ENCODE assay signal across 19 mouse cellular contexts in the genomic region with DNA sequence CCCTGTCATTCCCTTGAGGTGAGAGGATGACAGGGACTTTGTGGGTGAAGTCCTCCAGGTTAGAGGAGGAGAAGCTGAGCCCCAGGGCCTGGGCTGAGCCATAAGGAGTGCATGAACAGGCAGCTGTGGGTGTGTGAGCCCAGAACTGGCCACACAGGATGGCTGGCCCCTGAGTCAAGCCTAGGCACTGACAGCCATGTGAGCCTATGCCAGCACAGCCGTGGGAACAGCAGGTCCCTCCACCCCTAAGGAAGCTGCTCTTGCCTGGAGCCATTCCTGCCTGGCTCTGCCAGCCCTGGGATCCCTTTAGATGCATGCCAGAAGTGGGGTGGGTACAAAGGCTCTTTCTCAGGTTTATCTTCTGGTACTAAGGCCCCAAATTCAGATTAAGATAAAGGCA. TPM values are rescaled to one million over a fixed set of nuclear protein-coding genes. Genes with fewer than 3 reads are reported as not detected.
DNase-seq lines count a peak whose midpoint lies in the region; ATAC-seq and TF ChIP-seq lines count a peak whose summit lies in the region.
"Had no signal": no experiment of that assay in that cellular context is flagged by ENCODE, and none has a peak within 500 bp of the region (broad histone marks: within the 10 kb centered on the region; RNA-seq: fewer than 3 reads in every experiment).

No protein-coding gene starts in this region.

- DNase-seq in forebrain, postnatal 0 days, result no peak
- DNase-seq in forebrain, embryonic 14.5 days (ENCODE audit: low spot score), result no peak
- DNase-seq in kidney, postnatal 14 days, result no peak
- peak; percentile 68 for DNase-seq in Muller cell, postnatal 12 days (ENCODE audit: inconsistent ontology term)
- DNase-seq in fibroblast of lung, adult 2 months (ENCODE audit: low read depth), result peak; percentile 94
- DNase-seq in T-cell, adult 2 months (ENCODE audit: low spot score), result no peak
- DNase-seq: cerebellum, adult 18-20 months; gastrocnemius, postnatal 10 days; heart, postnatal 36 days; lung, postnatal 10 days; right cerebral cortex, adult 18-20 months; thymus, postnatal 4 days had no signal

- H3K4me2 ChIP-seq in forebrain, postnatal 0 days (ENCODE audit: low read depth), result no peak overlapping the region
- no peak overlapping the region for H3K4me2 ChIP-seq in forebrain, embryonic 14.5 days (ENCODE audit: low read length)
- no peak overlapping the region for H3K4me2 ChIP-seq in kidney, embryonic 14.5 days (replicated peaks; ENCODE audit: low read depth, low read length)
- H3K4me2 ChIP-seq: embryonic facial prominence, embryonic 13.5 days; heart, embryonic 11.5 days; intestine, embryonic 15.5 days; limb, embryonic 12.5 days; liver, embryonic 15.5 days had no signal

- no peaks in the 10 kb centered on the region for H3K9me3 ChIP-seq in forebrain, postnatal 0 days (ENCODE audit: low read length)
- H3K9me3 ChIP-seq in forebrain, embryonic 14.5 days (replicated peaks; ENCODE audit: control insufficient read depth, low read length), result no peaks in the 10 kb centered on the region
- H3K9me3 ChIP-seq in kidney, embryonic 14.5 days (ENCODE audit: control insufficient read depth, low read length), result no peaks in the 10 kb centered on the region
- H3K9me3 ChIP-seq: embryonic facial prominence, embryonic 13.5 days; intestine, embryonic 15.5 days; limb, embryonic 12.5 days; liver, embryonic 15.5 days had no signal

- H3K9ac ChIP-seq in forebrain, postnatal 0 days, result no peak overlapping the region
- no peak overlapping the region for H3K9ac ChIP-seq in forebrain, embryonic 14.5 days (ENCODE audit: low read length)
- no peak overlapping the region for H3K9ac ChIP-seq in kidney, embryonic 14.5 days (ENCODE audit: low read depth, low read length)
- H3K9ac ChIP-seq: embryonic facial prominence, embryonic 13.5 days; intestine, embryonic 15.5 days; limb, embryonic 12.5 days; liver, embryonic 15.5 days had no signal

- H3K4me3 ChIP-seq in forebrain, postnatal 0 days (ENCODE audit: low read depth, low read length), result no peak overlapping the region
- no peak overlapping the region for H3K4me3 ChIP-seq in forebrain, embryonic 14.5 days (ENCODE audit: low read depth, low read length)
- H3K4me3 ChIP-seq in kidney, embryonic 14.5 days (ENCODE audit: low read length), result no peak overlapping the region
- H3K4me3 ChIP-seq: embryonic facial prominence, embryonic 13.5 days; intestine, embryonic 15.5 days; limb, embryonic 12.5 days; liver, embryonic 15.5 days had no signal

- no peaks in the 10 kb centered on the region for H3K4me1 ChIP-seq in forebrain, postnatal 0 days (ENCODE audit: insufficient read depth)
- H3K4me1 ChIP-seq in forebrain, embryonic 14.5 days (ENCODE audit: control insufficient read depth, insufficient read depth, low read length), result no peaks in the 10 kb centered on the region
- 0 out of 2 replicates have a peak, but pooled peaks cover 5% of the 10 kb centered on the region for H3K4me1 ChIP-seq in kidney, embryonic 14.5 days (ENCODE audit: control insufficient read depth, insufficient read depth, low read length)
- H3K4me1 ChIP-seq: intestine, embryonic 15.5 days; limb, embryonic 12.5 days had no signal

- ATAC-seq in forebrain, postnatal 0 days, result peak; percentile 40; the same call in 1 of the 2 replicates
- ATAC-seq in forebrain, embryonic 14.5 days, result no peak
- ATAC-seq in kidney, embryonic 14.5 days (ENCODE audit: low FRiP score, low TSS enrichment), result peak; percentile 44; the same call in 1 of the 2 replicates
- ATAC-seq: intestine, embryonic 15.5 days had no signal

- WGBS in forebrain, postnatal 0 days, result 25% methylated on average over 1 of the region's 1 CpGs
- 42% methylated on average over 1 of the region's 1 CpGs for WGBS in forebrain, embryonic 14.5 days
- 43% methylated on average over 1 of the region's 1 CpGs for whole genome bisulfite sequencing in kidney, embryonic 14.5 days

- TF ChIP-seq CTCF in forebrain, postnatal 0 days (IDR thresholded peaks at IDR 0.05; ENCODE audit: low read depth), result no peak

- no peaks in the 10 kb centered on the region for H3K27me3 ChIP-seq in forebrain, postnatal 0 days (ENCODE audit: insufficient read depth, low read length)
- H3K27me3 ChIP-seq in forebrain, embryonic 14.5 days (replicated peaks; ENCODE audit: control insufficient read depth, insufficient read depth, low read length), result no peaks in the 10 kb centered on the region
- H3K27me3 ChIP-seq in kidney, embryonic 14.5 days (ENCODE audit: control insufficient read depth, insufficient read depth, low read length), result no peaks in the 10 kb centered on the region
- H3K27me3 ChIP-seq: embryonic facial prominence, embryonic 13.5 days; intestine, embryonic 15.5 days; limb, embryonic 12.5 days; liver, embryonic 15.5 days had no signal

- no peak overlapping the region for H3K27ac ChIP-seq in forebrain, postnatal 0 days (ENCODE audit: low read depth, low read length)
- no peak overlapping the region for H3K27ac ChIP-seq in forebrain, embryonic 14.5 days (ENCODE audit: low read depth, low read length)
- no peak overlapping the region for H3K27ac ChIP-seq in kidney, embryonic 14.5 days (ENCODE audit: low read depth, low read length)
- H3K27ac ChIP-seq: embryonic facial prominence, embryonic 13.5 days; intestine, embryonic 15.5 days; limb, embryonic 12.5 days; liver, embryonic 15.5 days had no signal

- peaks cover 15% of the 10 kb centered on the region for H3K36me3 ChIP-seq in forebrain, postnatal 0 days (ENCODE audit: insufficient read depth)
- peaks cover 19% of the 10 kb centered on the region for H3K36me3 ChIP-seq in forebrain, embryonic 14.5 days (ENCODE audit: control insufficient read depth, insufficient read depth, low read length)
- peaks cover 16% of the 10 kb centered on the region for H3K36me3 ChIP-seq in kidney, embryonic 14.5 days (ENCODE audit: control insufficient read depth, insufficient read depth, low read length)

RNA-seq across cellular contexts. Expression of gene Amotl2, which starts 20.9 kb away (rescaled TPM):
- 85.8 and 106 TPM in 2 replicates for total RNA-seq in forebrain, postnatal 0 days (2014; rRNA removed)
- 24.8 and 27.6 TPM in 2 replicates for polyA plus RNA-seq in forebrain, postnatal 0 days (2015; fragmentation: Nextera tagmentation; extraction: Ambion mirVana)
- polyA plus RNA-seq in forebrain, embryonic 14.5 days (2014; fragmentation: Nextera tagmentation; extraction: Ambion mirVana), result 30.4 and 44.0 TPM in 2 replicates
- 20.8 and 30.1 TPM in 2 replicates for polyA plus RNA-seq in kidney, embryonic 14.5 days (2014; fragmentation: Nextera tagmentation; extraction: Ambion mirVana)
- total RNA-seq: megakaryocyte-erythroid progenitor cell, adult 5-6 weeks had no signal

Comparison
In these comparisons a context has a peak if more than half of its experiments do, and no peak if none do; other contexts are left out.
1. DNase-seq: peak in Muller cell, postnatal 12 days (single experiment) and fibroblast of lung, adult 2 months (single experiment); none in forebrain, postnatal 0 days (single experiment), forebrain, embryonic 14.5 days (single experiment), kidney, postnatal 14 days (single experiment) and T-cell, adult 2 months (single experiment).